Mouse (Mus musculus) stomach, embryonic 16.5 days (tissue): ENCODE measurements around the gene Dus2. TPM values are rescaled to one million over a fixed set of nuclear protein-coding genes. Genes with fewer than 3 reads are reported as not detected.

Experiments
- ATAC-seq: fragments of 200-750 bp; cut with Nextera tagmentation; 2 replicates; pipeline ENCODE4 v1.8.0; 2017; ENCODE audit warnings: moderate number of reproducible peaks, moderate TSS enrichment; ENCODE audit not compliant: insufficient read depth, low FRiP score
- H3K27ac ChIP-seq: fragments of 300-500 bp; sonication (generic); 2 replicates; pipeline ENCODE4 v1.5.1; 2014; ENCODE audit warnings: low read length
- H3K27me3 ChIP-seq: fragments of 300-500 bp; sonication (generic); 2 replicates; pipeline ENCODE4 v1.6.1; 2014; ENCODE audit warnings: low read length, control low read depth, mixed read lengths; ENCODE audit not compliant: control insufficient read depth, insufficient read depth
- H3K36me3 ChIP-seq: fragments of 300-500 bp; sonication (generic); 2 replicates; pipeline ENCODE4 v1.6.1; 2014; ENCODE audit warnings: low read length; ENCODE audit not compliant: control insufficient read depth, insufficient read depth
- H3K4me1 ChIP-seq: fragments of 300-500 bp; sonication (generic); 2 replicates; pipeline ENCODE4 v1.6.1; 2014; ENCODE audit warnings: low read length, control low read depth, mixed read lengths; ENCODE audit not compliant: control insufficient read depth, insufficient read depth
- H3K4me2 ChIP-seq: fragments of 300-500 bp; sonication (generic); 2 replicates; pipeline ENCODE4 v1.6.1; 2014; ENCODE audit warnings: low read depth, low read length, mixed read lengths
- H3K4me3 ChIP-seq: fragments of 300-500 bp; sonication (generic); replicated peaks from 2 replicates; pipeline ENCODE4 v1.5.1; 2014; ENCODE audit warnings: mild to moderate bottlenecking, low read length
- H3K9ac ChIP-seq: fragments of 300-500 bp; sonication (generic); 2 replicates; pipeline ENCODE4 v1.6.1; 2014; ENCODE audit warnings: low read length
- H3K9me3 ChIP-seq: fragments of 300-500 bp; sonication (generic); replicated peaks from 2 replicates; pipeline ENCODE4 v1.6.1; 2016; ENCODE audit warnings: low read length, control low read depth; ENCODE audit not compliant: control insufficient read depth
- WGBS: fragments of 180-500 bp; shearing (Covaris S2); extraction: QIAGEN DNeasy Blood & Tissue Kit; methylation state at CpG from one replicate; pipeline ENCODE4 v1.1.7; 2014; 5-methylcytosine and 5-hydroxymethylcytosine counted together
- polyA plus RNA-seq: library from polyadenylated mRNA; unstranded; fragments of >200 nt; fragmentation: Nextera tagmentation; extraction: Ambion mirVana; gene quantifications from 2 replicates; pipeline ENCODE4 v1.2.1, GENCODE M21; 2015

The Dus2 gene
- polyA plus RNA-seq, 1 experiment from 2014 or later: 18.3 TPM

GRCm38 (mm10) chr8:106058731-106059612 is 67.8 kb downstream of the Dus2 start, which contains the start of gene Nfatc3:
Nfatc3 (plus strand) TSS chr8:106058840.
- peak within 1 kb of the TSS; percentile 89 for H3K4me3 ChIP-seq
- peak within 1 kb of the TSS; percentile 85 for H3K4me2 ChIP-seq
- peak; percentile 99 for ATAC-seq
- H3K36me3 ChIP-seq: 0 out of 2 replicates have a peak, but pooled peaks cover 2% of the 10 kb centered on the region
- H3K9ac ChIP-seq: peak within 1 kb of the TSS; percentile 98
- H3K9me3 ChIP-seq: no peaks in the 10 kb centered on the region
- H3K27ac ChIP-seq: peak within 1 kb of the TSS; percentile 95
- peaks cover 26% of the 10 kb centered on the region for H3K4me1 ChIP-seq
- no peaks in the 10 kb centered on the region for H3K27me3 ChIP-seq
- WGBS: under 1% methylated on average over 52 of the region's 52 CpGs

- WGBS: under 1% methylated on average over 77 of the region's 83 CpGs
- H3K36me3 ChIP-seq: no peaks in the 10 kb centered on the region
- peak overlapping the region; percentile 63 for H3K4me2 ChIP-seq
- no peaks in the 10 kb centered on the region for H3K9me3 ChIP-seq
- peaks cover 24% of the 10 kb centered on the region for H3K4me1 ChIP-seq
- no peaks in the 10 kb centered on the region for H3K27me3 ChIP-seq
- H3K27ac ChIP-seq: peak overlapping the region; percentile 95
- H3K9ac ChIP-seq: peak overlapping the region; percentile 98
- peak overlapping the region; percentile 89 for H3K4me3 ChIP-seq
- peak; percentile 77 for ATAC-seq
Measured at GRCm38 (mm10) chr8:106059613-106060371, 68.7 kb downstream of the Dus2 start.

DNA sequence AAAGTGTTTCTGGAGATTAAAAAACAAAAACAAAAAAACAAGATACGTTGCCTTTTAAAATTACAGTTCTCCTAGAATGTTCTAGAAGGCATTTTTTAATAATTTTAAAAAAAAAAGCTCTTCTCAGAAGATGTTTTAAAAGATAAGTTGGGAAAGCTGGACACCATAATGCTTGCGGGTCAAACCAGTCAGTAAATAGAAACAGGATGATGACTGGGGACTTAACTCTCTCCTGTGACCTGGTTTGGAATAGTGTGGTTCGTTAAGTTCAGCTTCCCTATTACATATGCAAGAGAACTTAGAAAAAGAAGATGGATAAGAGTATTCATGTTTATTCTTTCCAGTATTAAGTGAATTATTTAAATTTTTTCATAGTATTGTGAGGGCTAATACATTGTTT is 69.4 kb downstream of the Dus2 start:
- Histone ChIP-seq H3K27me3 (no peaks in the 10 kb centered on the region), H3K9ac (no peak overlapping the region; the same call in 1 of the 2 replicates), H3K27ac (no peak overlapping the region), H3K4me3 (peak overlapping the region; percentile 89), H3K4me2 (peak overlapping the region; percentile 63), H3K9me3 (no peaks in the 10 kb centered on the region), H3K4me1 (peaks cover 24% of the 10 kb centered on the region), H3K36me3 (no peaks in the 10 kb centered on the region)
- no peak for ATAC-seq
- WGBS: 5% methylated on average over 3 of the region's 3 CpGs

DNA sequence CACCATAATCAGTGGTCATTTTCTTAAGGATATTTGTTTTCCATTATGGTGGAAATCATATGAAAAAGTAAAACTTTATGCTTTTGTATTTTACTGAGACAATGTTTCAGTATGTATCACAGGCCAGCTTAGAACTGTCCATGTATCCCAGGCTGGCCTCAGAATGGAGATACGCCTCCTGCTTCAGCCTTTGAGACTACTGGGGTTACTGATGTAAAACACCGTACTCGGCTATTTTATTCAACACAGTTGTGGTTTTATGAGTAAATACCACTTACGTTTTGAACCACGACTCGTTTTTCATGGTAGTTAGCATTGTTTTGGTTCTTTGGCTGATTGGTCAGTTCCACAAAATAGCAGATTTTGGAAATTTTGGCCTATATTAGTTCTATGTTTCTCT is 70.5 kb downstream of the Dus2 start:
- 81% methylated on average over 6 of the region's 6 CpGs for WGBS
- H3K9ac ChIP-seq: no peak overlapping the region
- H3K27me3 ChIP-seq: no peaks in the 10 kb centered on the region
- H3K27ac ChIP-seq: no peak overlapping the region
- H3K4me3 ChIP-seq: no peak overlapping the region
- no peaks in the 10 kb centered on the region for H3K36me3 ChIP-seq
- H3K9me3 ChIP-seq: no peaks in the 10 kb centered on the region
- peak overlapping the region; percentile 63; the same call in 1 of the 2 replicates for H3K4me2 ChIP-seq
- no peak for ATAC-seq
- peaks cover 24% of the 10 kb centered on the region for H3K4me1 ChIP-seq

DNA sequence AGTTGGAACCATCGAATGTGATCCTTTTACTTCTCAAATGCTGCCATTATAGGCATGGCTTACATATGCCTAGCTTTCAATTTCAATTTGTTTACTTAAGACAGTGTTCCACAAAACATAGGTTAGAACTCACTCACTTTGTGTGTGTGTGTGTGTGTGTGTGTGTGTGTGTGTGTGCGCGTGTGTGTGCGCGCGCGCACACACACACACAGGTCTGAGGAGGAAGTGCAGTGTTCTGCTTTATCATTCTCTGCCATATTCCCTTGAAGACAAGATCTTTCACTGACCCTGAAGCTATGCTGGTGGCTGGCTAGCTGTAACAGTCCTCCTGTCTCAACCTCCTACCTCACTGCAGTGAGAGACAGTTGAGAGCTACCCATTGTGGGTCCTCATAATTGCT is 71.9 kb downstream of the Dus2 start:
- Histone ChIP-seq H3K4me2 (no peak overlapping the region), H3K27me3 (no peaks in the 10 kb centered on the region), H3K27ac (no peak overlapping the region), H3K9me3 (no peaks in the 10 kb centered on the region), H3K9ac (no peak overlapping the region), H3K36me3 (no peaks in the 10 kb centered on the region), H3K4me3 (no peak overlapping the region), H3K4me1 (peaks cover 23% of the 10 kb centered on the region)
- no peak for ATAC-seq
- 83% methylated on average over 7 of the region's 7 CpGs for WGBS

DNA sequence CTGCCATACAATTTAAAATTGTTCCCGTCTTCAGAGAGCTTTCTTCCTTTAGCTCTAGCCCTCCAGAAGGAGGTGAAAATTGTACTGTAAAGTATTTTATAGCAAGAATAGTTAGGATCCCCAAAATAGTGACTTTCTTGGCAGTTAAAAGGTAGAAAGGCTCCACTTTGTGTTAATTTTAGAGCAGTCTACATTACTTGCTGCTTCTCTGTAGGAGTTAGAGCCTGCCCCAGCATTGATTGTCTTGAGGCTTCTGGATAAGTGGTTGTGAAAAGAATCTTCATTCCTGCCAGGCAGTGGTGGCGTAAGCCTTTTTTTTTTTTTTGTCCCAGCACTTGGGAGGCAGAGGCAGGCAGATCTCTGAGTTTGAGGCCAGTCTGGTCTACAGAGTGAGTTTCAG is 75.6 kb downstream of the Dus2 start:
- no peaks in the 10 kb centered on the region for H3K36me3 ChIP-seq
- H3K9ac ChIP-seq: no peak overlapping the region
- no peaks in the 10 kb centered on the region for H3K9me3 ChIP-seq
- H3K27me3 ChIP-seq: no peaks in the 10 kb centered on the region
- H3K4me1 ChIP-seq: peaks cover 10% of the 10 kb centered on the region; the same call in 1 of the 2 replicates
- 97% methylated on average over 2 of the region's 2 CpGs for WGBS
- H3K27ac ChIP-seq: no peak overlapping the region
- H3K4me2 ChIP-seq: no peak overlapping the region
- no peak for ATAC-seq
- no peak overlapping the region for H3K4me3 ChIP-seq

- no peak overlapping the region for H3K4me3 ChIP-seq
- ATAC-seq: no peak
- 53% methylated on average over 1 of the region's 1 CpGs for WGBS
Measured at GRCm38 (mm10) chr8:106069565-106069964, 78.4 kb downstream of the Dus2 start.

GRCm38 (mm10) chr8:106072113-106072512 is 81.0 kb downstream of the Dus2 start:
- Histone ChIP-seq H3K27me3 (no peaks in the 10 kb centered on the region), H3K4me3 (no peak overlapping the region), H3K4me1 (no peaks in the 10 kb centered on the region), H3K4me2 (no peak overlapping the region), H3K9ac (no peak overlapping the region), H3K9me3 (no peaks in the 10 kb centered on the region), H3K27ac (no peak overlapping the region), H3K36me3 (no peaks in the 10 kb centered on the region)
- no peak for ATAC-seq

More at GRCm38 (mm10) chr8:106069565-106069964, 78.4 kb downstream of the Dus2 start:
- Histone ChIP-seq H3K36me3 (no peaks in the 10 kb centered on the region), H3K9ac (no peak overlapping the region), H3K4me2 (no peak overlapping the region), H3K9me3 (no peaks in the 10 kb centered on the region), H3K27ac (no peak overlapping the region), H3K4me1 (no peaks in the 10 kb centered on the region), H3K27me3 (no peaks in the 10 kb centered on the region)

GRCm38 (mm10) chr8:106074236-106074635 is 83.1 kb downstream of the Dus2 start:
- no peak overlapping the region for H3K4me2 ChIP-seq
- ATAC-seq: no peak
- no peaks in the 10 kb centered on the region for H3K27me3 ChIP-seq
- H3K4me1 ChIP-seq: no peaks in the 10 kb centered on the region
- H3K27ac ChIP-seq: no peak overlapping the region
- no peak overlapping the region for H3K9ac ChIP-seq
- H3K9me3 ChIP-seq: no peaks in the 10 kb centered on the region
- H3K4me3 ChIP-seq: no peak overlapping the region
- H3K36me3 ChIP-seq: peaks cover 4% of the 10 kb centered on the region; the same call in 1 of the 2 replicates
